Mouse (Mus musculus): ENCODE results near the gene Serpinb1a. TPM values are rescaled to one million over a fixed set of nuclear protein-coding genes. Genes with fewer than 3 reads are reported as not detected.
"Not testable (repeated sequence)": the region's sequence is repeated elsewhere in the genome, so short reads cannot be mapped to it uniquely, and the experiment has no call there.

Gene Serpinb1a
- polyA plus RNA-seq (2015; fragmentation: Nextera tagmentation; extraction: Ambion mirVana): 32.0 and 33.2 TPM in 2 replicates

DNA sequence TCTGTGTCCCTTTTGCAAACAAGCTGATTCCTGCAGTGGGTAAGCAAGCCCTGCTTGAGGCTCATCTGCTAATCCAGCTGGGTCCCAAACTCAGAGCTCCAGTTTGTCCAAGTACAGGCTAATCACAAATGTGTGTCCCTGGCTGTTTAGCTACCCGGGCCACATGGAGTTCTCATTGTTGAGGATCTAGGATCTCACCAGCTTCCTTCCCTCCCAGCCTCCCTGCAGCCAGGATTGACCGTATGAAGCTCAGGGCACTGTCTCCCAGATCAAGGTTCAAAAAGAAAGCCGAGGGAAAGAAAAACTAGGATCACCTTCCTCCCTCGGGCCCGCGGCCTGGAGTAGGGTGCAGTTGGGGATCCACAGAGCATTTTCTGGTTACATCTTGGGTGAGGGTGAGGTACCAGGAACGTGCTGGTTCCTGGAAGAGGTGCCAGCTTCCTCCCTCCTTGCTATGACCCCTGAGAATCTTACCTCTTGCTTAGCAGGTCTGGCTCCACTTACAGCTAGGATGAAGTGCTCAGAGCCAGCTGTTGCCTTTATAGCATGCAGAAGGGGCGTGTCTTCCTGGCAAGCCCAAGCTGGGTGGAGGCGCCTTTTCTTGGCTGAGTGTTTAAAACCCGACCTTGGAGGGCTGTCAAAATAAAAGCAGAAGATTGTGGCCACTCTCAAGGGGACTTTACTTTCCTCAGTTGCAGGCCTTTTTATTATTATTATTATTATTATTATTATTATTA is at the start of gene Serpinb1a:
Gene Serpinb1a, minus strand, starts transcription at position 518 of the 737 bp plus-strand sequence.
- Histone ChIP-seq H3K4me3 (ENCODE audit: low read depth, low read length) (no peak within 1 kb of the TSS), H3K9me3 (ENCODE audit: low read length) (no peaks in the 10 kb centered on the region), H3K4me2 (replicated peaks; ENCODE audit: low read depth, low read length) (peak within 1 kb of the TSS; percentile 14; the same call in 1 of the 2 replicates), H3K36me3 (ENCODE audit: insufficient read depth, low read length) (no peaks in the 10 kb centered on the region), H3K27ac (ENCODE audit: low read length) (no peak within 1 kb of the TSS), H3K27me3 (replicated peaks; ENCODE audit: insufficient read depth, low read length) (no peaks in the 10 kb centered on the region), H3K4me1 (ENCODE audit: insufficient read depth, low read depth, low read length) (peaks cover 4% of the 10 kb centered on the region; the same call in 1 of the 2 replicates), H3K9ac (replicated peaks; ENCODE audit: low read depth) (no peak within 1 kb of the TSS)
- DNase-seq (ENCODE audit: low spot score): peak; percentile 82
- ATAC-seq: peak; percentile 81
- TF ChIP-seq EP300 (IDR thresholded peaks at IDR 0.05): peak; percentile 28; the same call in 1 of the 2 replicates
- no peak for TF ChIP-seq CTCF (IDR thresholded peaks at IDR 0.05)
- WGBS: 40% methylated on average over 10 of the region's 10 CpGs

DNA sequence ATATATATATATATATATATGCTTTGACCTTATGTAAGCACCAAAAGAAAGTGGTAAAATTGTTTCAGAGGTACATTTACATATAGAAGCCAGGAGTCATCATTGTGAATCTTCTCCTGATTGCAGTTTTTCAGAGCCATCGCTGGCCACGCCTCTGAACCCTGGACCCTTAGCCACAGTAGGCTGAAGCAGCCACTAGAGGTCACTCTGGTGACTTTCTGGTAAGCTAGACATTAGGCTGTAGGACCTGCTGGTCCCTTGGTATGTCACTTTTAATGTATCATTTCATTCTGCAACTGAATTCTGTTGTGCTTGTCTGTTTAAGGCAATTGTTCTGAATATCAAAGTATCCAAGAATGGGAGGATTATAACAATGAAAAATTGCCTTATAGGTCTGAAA is 49.7 kb upstream of the Serpinb1a start:
- Histone ChIP-seq H3K4me2 (replicated peaks; ENCODE audit: low read depth, low read length) (no peak overlapping the region), H3K4me3 (ENCODE audit: low read depth, low read length) (no peak overlapping the region), H3K27me3 (replicated peaks; ENCODE audit: insufficient read depth, low read length) (no peaks in the 10 kb centered on the region), H3K9me3 (ENCODE audit: low read length) (no peaks in the 10 kb centered on the region), H3K27ac (ENCODE audit: low read length) (no peak overlapping the region), H3K36me3 (ENCODE audit: insufficient read depth, low read length) (no peaks in the 10 kb centered on the region), H3K9ac (replicated peaks; ENCODE audit: low read depth) (no peak overlapping the region), H3K4me1 (ENCODE audit: insufficient read depth, low read depth, low read length) (no peaks in the 10 kb centered on the region)
- TF ChIP-seq EP300 (IDR thresholded peaks at IDR 0.05) (no peak), CTCF (IDR thresholded peaks at IDR 0.05) (peak; percentile 76)
- no peak for ATAC-seq
- peak; percentile 68 for DNase-seq (ENCODE audit: low spot score)
- 8% methylated on average over 2 of the region's 2 CpGs for WGBS

DNA sequence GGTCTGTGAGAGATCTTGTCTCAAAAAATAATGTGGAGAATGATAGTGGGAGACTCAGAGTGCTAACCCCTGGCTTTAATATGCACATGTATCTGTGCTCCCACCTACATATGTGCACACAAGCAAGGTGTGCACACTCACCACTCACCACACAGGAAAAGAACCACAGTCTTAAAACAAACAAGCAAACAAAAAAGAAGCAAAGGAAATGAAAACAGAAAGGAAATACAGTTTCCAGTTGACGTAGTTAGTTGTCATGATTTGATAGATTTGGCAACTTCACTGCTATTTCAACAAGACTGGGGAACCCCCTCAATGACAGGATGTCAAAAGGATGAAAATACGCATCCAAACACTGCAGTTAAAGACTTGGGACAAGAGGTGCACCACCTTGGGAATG is 48.1 kb upstream of the Serpinb1a start:
- no CpG with 5 or more reads among the region's 2 CpGs for WGBS
- H3K4me3 ChIP-seq (ENCODE audit: low read depth, low read length); H3K9ac ChIP-seq (replicated peaks; ENCODE audit: low read depth); H3K36me3 ChIP-seq (ENCODE audit: insufficient read depth, low read length); H3K4me2 ChIP-seq (replicated peaks; ENCODE audit: low read depth, low read length); DNase-seq (ENCODE audit: low spot score); ATAC-seq; H3K27me3 ChIP-seq (replicated peaks; ENCODE audit: insufficient read depth, low read length); H3K27ac ChIP-seq (ENCODE audit: low read length); H3K9me3 ChIP-seq (ENCODE audit: low read length); H3K4me1 ChIP-seq (ENCODE audit: insufficient read depth, low read depth, low read length): not testable (repeated sequence)

DNA sequence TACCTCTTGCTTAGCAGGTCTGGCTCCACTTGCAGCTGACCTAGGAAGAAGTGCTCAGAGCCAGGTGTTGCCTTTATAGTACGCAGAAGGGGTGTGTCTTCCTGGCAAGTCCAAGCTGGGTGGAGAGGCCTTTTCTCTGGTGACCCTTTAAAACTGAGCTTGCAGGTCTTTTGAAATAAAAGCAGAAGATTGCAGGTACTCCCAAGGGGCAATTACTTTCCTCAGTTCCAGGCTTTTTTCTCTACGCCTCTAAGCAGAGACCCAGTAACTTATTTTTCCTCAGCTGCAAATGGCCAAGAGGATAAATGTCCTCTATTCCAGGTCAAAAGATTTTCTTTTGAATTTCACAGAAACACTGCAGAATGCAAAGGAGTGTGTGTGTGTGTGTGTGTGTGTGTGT is 47.1 kb upstream of the Serpinb1a start, which contains the start of gene Serpinb1c:
Gene Serpinb1c, minus strand, starts transcription at position 101 of the 400 bp plus-strand sequence.
- DNase-seq (ENCODE audit: low spot score) (no peak), ATAC-seq (no peak)
- Histone ChIP-seq H3K9ac (replicated peaks; ENCODE audit: low read depth) (no peak within 1 kb of the TSS), H3K27ac (ENCODE audit: low read length) (no peak within 1 kb of the TSS), H3K4me2 (replicated peaks; ENCODE audit: low read depth, low read length) (no peak within 1 kb of the TSS), H3K4me3 (ENCODE audit: low read depth, low read length) (no peak within 1 kb of the TSS), H3K4me1 (ENCODE audit: insufficient read depth, low read depth, low read length) (no peaks in the 10 kb centered on the region), H3K9me3 (ENCODE audit: low read length) (no peaks in the 10 kb centered on the region), H3K27me3 (replicated peaks; ENCODE audit: insufficient read depth, low read length) (no peaks in the 10 kb centered on the region), H3K36me3 (ENCODE audit: insufficient read depth, low read length) (no peaks in the 10 kb centered on the region)
- no peak for TF ChIP-seq CTCF (IDR thresholded peaks at IDR 0.05)
- TF ChIP-seq EP300 (IDR thresholded peaks at IDR 0.05): no peak
- WGBS: 63% methylated on average over 2 of the region's 2 CpGs

DNA sequence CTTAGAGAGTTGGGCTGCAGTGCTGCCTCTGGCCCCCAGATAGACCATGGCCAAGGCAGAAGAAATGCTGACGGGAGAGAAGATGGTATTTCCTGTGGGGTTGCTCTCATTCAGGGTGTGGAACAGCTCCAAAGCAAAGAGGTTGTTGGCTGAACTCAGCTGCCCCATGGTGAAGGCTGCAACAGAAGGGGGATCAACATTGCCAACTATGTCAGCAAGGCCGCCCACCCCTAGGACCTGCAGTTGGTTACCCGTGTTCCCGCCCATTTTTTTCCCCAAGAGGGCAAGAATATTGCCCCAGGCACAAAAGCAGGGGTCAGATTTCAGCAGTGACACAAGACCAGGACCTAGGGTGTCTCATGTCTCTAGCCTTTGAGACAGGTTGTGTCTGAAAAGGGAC is 45.9 kb upstream of the Serpinb1a start:
- H3K27ac ChIP-seq (ENCODE audit: low read length): no peak overlapping the region
- TF ChIP-seq CTCF (IDR thresholded peaks at IDR 0.05) (no peak), EP300 (IDR thresholded peaks at IDR 0.05) (no peak)
- no peaks in the 10 kb centered on the region for H3K4me1 ChIP-seq (ENCODE audit: insufficient read depth, low read depth, low read length)
- no peak overlapping the region for H3K4me2 ChIP-seq (replicated peaks; ENCODE audit: low read depth, low read length)
- no peaks in the 10 kb centered on the region for H3K36me3 ChIP-seq (ENCODE audit: insufficient read depth, low read length)
- DNase-seq (ENCODE audit: low spot score) (no peak), ATAC-seq (no peak)
- H3K9ac ChIP-seq (replicated peaks; ENCODE audit: low read depth): no peak overlapping the region
- no peaks in the 10 kb centered on the region for H3K27me3 ChIP-seq (replicated peaks; ENCODE audit: insufficient read depth, low read length)
- H3K4me3 ChIP-seq (ENCODE audit: low read depth, low read length): no peak overlapping the region
- WGBS: 70% methylated on average over 4 of the region's 4 CpGs
- H3K9me3 ChIP-seq (ENCODE audit: low read length): no peaks in the 10 kb centered on the region

DNA sequence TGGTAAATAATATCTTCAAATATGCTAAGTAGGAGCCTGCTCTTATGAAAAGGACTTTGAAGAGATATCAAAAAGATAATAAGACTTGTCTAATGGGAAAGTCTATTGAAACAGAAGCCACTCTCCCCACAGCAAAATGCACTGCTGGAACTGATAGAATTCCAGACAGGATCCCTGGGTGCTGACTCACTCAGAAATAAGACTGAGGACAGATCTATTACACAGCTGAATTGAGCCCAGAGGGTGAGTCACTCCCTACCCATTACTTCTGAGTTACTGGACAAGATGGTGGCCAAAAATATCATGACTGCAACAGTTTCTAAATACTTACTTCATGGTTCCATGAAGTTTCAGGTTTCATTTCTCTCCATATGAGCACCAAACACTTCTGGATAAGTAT is 33.8 kb upstream of the Serpinb1a start:
- no peaks in the 10 kb centered on the region for H3K4me1 ChIP-seq (ENCODE audit: insufficient read depth, low read depth, low read length)
- no peaks in the 10 kb centered on the region for H3K36me3 ChIP-seq (ENCODE audit: insufficient read depth, low read length)
- H3K27ac ChIP-seq (ENCODE audit: low read length): no peak overlapping the region
- TF ChIP-seq EP300 (IDR thresholded peaks at IDR 0.05): no peak
- no peak for TF ChIP-seq CTCF (IDR thresholded peaks at IDR 0.05)
- no peak overlapping the region for H3K4me2 ChIP-seq (replicated peaks; ENCODE audit: low read depth, low read length)
- ATAC-seq: no peak
- no peaks in the 10 kb centered on the region for H3K9me3 ChIP-seq (ENCODE audit: low read length)
- H3K9ac ChIP-seq (replicated peaks; ENCODE audit: low read depth): no peak overlapping the region
- no peak for DNase-seq (ENCODE audit: low spot score)
- no peaks in the 10 kb centered on the region for H3K27me3 ChIP-seq (replicated peaks; ENCODE audit: insufficient read depth, low read length)
- H3K4me3 ChIP-seq (ENCODE audit: low read depth, low read length): no peak overlapping the region

Measured in lung, postnatal 0 days (tissue).